Mouse (Mus musculus): ENCODE measurements around the gene Gstm4.

DNA sequence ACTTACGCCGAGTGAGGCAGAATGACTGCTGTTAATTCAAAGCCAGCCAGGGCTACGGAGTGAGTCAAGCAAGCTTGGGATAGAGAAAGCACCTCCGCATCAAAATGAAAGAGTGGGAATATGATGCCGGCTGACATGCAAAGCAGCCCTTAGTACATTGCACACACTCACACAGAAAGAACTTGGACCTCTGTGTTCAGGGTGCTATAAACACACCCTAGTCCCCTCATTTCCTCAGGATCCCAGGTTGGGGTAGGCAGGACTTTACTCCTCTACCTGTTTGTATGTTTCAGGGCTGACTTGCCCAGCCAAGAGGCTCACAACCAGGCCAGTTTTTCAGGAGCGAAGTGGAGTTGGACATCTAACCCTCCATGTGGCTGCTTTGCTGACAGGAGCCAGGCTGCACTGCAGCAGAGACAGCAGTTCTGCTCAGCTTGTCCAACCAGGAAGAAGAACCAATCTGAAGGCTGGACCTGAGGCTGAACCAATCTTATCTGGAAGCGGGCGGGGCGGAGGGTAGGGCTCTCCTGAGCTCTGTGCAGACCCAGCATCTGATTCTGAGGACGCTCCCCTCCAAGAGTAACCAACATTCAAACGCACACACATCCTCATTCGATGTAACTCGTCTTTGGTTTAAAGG lies 24.7 kb upstream of the Gstm4 start:
- TF ChIP-seq CTCF (IDR thresholded peaks at IDR 0.05; ENCODE audit: low read depth) (no peak), EP300 (IDR thresholded peaks at IDR 0.05; ENCODE audit: low read depth) (no peak)

Data from liver, postnatal 0 days (tissue).